Mouse (Mus musculus) kidney, postnatal 14 days (tissue): ENCODE measurements around the gene Nhej1.

Experiments
- DNase-seq: peaks from one replicate; pipeline ENCODE4 v3.0.0; 2022; ENCODE audit warnings: mixed read lengths

Gene Nhej1

DNA sequence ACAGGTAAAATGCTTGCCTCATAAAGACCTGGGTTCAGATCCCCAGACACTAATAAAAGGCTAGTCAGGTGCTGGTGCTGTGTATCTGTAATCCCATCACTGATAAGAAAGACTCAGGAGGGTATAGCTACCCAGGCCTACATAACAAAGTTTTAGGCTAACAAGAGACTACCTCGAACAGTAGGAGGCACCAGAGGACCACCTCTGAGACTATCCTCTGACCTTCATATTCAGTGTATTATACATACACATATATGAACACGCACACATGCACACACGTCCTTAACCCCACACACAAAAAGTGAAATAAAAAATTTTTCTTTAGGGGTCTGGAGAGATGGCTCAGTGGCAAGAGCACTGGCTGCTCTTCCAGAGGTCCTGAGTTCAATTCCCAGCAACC, 2.8 kb downstream of the Nhej1 start:
- DNase-seq: no peak

DNA sequence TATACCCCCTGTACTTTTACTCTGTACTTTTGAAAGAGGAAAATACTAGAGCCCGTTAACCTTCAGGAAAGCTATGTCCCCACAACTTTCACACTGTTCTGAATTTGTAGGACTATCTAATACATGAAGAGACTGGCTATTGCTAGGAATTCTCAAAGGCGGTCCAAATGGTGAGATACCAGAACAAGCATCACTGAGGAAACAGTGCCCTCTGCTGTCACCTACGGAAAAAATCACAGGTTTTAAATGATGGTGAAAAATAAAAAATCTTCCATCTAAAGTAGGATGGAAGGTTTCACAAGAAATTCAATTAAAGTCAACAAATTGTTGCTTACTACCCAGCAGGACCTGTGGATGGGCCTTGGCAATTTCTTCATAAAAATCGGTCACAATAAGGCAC, 72.9 kb downstream of the Nhej1 start:
- peak; percentile 29 for DNase-seq

DNA sequence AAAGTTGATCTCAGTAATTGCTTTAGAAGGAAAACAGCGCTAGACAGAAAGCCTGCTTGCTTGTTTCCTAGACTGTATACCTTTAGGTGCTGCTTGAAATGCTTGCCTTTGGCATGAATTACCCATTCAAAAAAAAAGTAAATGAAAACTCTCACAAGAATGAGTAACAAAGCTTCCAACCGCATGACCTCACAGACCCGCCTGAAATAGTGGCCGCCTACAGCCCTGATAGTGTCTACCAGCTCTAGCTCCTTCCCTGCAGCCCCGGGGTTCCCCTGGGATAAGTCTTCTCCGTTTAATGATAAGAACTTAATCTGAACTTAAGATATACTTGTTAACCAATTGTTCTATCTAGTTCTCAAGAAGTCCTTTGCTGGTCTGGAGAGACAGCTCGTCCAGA, 73.6 kb downstream of the Nhej1 start:
- DNase-seq: no peak

DNA sequence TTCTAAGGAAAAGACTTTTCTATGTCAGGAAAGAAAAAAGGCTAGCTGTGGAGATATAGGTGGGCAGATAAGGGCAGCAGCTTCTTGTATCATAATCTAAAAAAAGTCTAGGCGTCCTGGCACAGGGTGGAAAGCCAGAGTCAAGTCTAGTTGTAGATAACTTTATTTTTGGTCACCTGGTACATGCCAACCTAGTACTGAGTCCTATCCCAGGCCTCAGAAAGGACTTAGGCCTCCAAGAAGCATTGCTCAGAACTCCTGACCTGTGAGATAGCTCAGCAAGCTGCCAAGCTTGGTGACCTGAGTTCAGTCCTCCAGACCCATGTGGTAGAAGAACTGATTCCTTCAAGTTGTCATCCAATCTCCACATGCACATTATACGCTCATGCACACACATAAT, 76.4 kb downstream of the Nhej1 start:
- DNase-seq: no peak

DNA sequence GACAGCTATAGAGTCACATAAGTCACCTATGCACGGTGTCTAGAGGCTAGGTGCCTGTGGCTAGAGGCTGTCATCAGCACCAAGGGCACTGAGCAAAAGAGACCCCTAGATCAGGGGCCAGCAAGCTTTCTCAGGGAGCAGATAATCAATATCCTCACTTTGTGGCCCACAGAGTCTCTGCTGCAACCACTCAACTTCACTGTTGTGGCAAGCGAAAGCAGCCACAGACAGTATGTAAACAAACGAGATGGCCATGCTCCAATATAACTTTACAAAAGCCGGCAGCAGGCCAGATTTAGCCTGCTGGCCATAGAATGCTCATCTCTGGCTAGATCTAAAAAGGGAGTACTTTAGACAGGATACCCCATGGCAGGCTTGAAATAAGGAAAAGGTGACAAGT, 77.0 kb downstream of the Nhej1 start:
- no peak for DNase-seq

DNA sequence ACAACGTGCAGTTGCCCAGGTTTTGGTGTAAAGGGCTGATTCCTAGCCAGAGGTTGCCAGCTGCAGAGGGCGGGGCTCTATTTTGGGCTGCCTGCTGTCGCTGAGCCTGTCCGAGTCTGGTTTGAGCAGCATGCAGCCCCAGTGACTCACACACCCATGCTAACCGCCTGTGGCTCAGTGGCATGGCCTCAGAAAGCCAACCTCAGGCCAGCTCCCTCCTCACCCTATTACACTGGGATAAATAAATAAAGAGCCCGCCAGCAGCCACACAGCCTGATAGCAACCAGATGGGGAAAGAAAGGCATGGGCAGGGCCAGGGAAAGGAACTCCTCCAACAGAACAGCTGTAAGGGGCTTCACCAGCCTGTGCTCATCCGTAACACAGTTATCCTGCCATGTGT, 84.6 kb downstream of the Nhej1 start:
- DNase-seq: no peak

DNA sequence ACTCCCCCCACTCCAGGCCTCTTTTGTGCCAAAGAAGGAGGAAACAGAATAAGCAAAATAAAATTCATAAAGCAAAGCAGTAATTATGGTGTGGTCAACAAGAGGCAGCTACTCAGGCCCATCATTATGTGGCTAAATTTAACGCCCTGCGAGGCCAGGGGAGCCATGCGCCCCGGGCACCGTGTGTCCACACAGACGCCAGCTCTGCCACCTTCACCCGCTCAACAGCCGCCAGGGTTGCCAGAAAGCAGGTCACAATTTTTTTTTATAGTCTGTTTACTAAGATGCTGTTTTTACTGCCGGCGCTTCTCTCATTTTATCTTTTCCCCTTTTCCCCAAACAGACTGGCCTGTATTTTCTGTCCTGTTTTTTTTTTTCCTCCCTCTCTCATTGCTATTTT, 93.0 kb downstream of the Nhej1 start:
- DNase-seq: no peak

DNA sequence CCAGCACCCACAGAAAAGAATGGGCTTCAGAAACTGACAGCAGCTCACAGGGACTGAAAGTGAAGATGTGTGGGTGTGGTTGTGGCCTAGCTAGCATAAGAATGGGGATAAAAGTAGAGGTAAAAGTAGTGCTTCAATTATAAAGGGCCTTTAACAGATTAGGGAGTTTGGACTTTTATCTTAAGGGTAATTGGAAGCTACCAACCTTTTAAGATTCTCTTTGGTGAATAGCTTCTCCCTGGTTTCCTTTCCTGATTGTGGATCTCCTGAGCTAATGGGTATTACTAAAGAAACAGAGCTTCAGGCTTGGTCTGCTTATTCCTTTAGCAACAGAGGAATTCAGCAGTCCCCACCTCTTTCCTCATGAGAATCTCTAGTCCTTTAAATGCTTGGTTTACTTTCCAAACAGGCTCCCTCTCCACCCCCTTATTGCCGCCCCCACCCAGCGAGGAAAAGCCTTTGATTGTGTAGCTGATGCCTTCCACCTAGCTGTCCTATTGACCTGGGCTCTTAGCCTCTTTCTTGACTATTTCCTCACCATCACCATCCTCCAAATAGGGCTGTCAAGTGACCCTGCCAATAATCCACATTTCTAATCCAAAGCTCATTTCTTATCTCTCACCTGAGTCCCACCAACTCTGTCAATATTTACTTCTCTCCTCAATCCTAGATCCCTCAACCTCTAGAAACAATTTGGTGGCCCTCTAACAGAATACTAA, 97.8 kb downstream of the Nhej1 start:
- no peak for DNase-seq

DNA sequence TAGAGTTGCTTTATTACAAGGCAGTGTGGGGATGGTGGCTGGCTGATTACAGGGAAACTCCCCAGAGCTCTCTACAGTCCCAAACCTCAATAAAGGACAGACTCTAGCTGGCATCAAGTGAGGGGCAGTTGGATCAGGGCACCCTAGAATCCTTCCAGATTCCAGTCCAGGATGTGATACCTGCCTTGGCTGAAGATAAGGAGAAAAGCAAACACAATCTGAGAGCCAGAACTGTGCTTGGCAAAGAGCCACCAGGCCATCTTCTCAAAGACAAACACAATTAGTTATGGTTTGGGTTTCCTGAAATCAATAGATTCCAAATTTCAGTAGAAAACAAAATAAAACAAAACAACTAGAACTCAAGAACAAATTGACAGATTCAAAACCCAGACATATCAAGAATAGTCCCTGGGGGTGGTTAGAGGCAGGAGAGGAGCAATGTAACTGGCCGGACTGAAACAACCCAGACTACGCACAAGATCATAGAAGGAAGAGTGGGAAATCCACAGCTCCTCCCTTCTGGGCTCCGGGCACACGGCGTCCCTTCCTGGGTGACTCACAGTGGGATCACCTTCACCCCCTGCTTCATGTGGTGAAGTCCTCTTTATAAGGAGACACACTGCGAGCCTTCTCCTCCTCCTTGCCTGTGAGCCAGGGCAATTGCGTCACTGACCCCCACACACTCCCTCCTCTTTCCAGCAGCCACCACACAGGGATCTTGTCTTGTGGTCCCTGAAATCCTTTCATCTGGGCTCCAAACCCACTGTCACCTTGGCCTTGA, 100.4 kb downstream of the Nhej1 start:
- DNase-seq: no peak

DNA sequence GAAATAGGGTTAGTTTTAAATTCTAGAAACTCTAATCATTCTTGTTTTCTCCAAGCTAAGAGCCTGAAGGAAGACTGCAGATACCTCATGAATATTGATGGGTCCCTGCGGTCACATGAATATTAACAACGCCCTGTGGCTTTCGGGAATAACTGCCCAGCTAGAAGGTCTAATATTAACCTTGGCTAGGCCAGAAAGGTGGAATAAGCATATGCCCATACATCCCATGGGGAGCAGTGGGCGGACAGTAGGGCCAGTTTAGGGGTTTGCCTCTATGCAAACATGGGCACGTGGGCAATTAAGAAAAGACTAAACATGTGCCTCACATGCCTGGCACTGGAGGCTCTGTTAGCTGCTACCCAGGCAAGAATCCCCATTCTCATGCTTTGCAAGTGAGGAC, 102.8 kb downstream of the Nhej1 start:
- no peak for DNase-seq

DNA sequence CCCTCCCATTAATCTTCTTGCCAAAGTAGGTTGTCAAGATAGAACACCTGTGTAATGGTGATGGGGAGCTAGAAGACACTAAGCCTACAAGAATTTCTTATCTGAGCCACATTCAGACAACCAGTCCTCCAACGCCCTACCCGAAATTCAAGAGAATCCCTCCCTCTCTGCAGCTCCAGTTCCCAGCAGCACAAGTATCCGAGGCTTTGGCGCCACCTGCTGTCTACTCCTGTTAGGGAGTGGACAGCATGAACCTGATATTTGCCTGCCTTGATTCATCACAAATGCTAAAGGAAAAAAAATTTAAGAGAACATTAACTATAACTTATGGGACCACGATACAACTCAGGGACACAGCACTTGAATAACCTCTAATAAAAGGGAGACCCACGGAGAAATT, 108.2 kb downstream of the Nhej1 start:
- DNase-seq: peak; percentile 86

DNA sequence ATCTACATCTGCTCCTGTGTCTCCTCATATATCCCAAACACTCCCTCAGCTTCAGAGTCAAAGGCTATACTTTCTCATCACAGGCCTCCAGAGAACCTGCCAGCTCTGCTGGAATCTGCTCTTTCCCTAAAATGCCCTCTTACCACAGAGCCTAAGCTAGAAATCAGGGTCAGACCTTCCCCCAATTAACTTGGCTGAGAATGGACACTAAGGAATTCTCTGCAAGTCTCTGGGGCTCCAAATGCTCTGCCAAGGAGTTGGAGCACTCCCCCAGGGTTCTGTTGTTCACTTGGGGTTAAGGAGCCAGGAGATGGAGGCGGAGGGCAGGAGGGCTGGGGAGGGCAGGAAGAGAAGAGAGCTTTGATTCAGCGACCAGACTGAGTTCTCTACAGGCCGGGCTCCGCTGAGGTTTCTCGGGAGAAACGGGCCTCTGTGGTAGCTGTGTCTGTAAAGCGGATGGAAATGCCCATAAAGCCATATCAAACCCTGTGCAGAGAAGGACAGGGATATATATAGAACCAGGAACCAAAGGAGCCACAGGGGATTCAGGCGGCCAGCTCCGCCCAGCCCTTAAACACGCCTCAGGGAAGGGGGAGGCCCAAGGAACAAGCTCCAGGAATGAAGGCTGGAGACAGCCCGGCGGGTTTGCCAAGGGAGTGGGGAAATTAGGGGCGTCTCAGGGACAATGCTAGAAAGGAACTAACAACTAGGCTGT, 109.3 kb downstream of the Nhej1 start:
- peak; percentile 34 for DNase-seq

DNA sequence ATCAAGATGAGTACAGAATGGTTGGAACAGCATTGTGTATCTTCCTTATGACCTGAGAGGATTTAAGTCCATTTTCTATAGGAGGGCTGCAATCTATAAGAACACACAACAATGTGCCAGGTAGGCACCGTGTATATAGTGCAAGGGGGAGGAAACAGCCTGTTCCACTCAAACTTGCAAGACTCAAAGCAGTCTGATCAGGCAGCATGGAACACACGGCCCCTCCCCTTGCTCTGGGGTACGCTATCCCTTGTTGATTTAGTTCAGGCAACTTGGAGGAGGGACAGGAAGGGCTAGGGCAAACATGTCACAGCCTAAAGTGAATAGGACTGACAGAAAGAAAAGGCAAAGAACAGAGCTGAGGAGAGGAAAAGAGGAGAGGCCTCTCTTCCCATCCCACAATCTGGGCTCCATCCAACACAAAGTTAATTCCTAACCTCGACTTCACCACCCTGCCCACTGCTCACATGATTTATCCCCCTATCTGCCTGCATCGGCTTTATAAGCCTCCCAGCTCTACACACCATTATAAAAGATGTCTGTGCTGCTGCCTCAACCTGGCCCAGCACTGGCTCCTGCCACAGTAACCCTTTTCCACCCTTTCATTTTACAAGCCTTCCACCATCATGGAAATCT, 110.7 kb downstream of the Nhej1 start:
- DNase-seq: peak; percentile 69

DNA sequence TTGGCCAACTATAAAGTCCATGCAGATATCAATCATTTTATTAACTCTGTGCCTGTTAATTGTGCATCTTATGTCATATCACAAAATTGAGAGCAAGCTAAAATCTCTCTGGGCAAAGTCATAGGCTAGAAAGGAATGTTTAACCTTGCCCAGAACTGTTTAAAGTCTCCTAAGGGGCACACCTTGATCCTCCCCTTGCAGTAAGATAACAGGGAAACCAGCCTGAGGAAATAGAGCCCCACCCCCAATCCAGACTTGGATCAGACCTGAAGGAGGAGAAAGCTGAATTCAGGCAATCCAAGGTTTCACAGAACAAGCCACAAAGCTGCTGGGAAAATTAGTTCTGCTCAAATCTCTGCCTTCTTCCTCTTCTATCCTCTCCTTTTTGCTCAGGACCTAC, 114.2 kb downstream of the Nhej1 start:
- no peak for DNase-seq

DNA sequence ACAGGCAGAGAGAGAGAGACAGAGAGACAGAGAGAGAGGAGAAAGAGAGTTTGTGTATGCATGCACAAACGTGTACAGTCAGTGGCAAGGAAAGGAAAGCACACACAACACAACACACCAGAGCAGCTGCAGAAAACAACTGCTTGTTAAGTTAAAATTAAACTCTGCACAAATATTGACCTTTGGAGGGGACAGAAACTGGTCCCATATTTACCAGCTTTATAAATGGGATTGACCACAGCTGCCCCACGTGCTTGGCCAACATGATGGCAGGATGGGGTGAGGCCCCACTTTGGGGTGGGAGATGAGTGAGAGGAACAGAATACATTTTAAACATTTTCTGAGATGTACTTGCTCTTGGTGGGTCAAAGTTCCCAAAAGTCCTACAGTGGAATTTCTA, 114.8 kb downstream of the Nhej1 start:
- DNase-seq: no peak

DNA sequence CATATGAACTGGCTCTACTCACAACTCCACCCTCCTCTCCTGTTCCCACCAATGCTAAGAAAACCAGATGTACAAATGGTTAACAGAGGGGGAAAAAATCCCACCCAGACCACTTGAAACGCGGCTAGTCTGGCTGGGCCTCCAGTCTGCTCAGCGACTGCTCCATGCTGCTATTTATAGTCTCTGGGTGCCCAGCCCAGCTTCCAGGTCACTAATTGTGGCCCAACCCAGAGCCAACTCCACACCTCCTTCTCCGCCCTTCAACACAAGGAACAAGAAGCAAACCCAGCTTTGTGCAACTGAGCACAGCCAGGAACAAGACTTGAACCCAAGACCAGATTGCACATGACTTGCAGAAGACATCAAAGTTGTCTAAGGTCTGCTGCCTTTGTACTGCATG, 119.0 kb downstream of the Nhej1 start:
- DNase-seq: no peak

DNA sequence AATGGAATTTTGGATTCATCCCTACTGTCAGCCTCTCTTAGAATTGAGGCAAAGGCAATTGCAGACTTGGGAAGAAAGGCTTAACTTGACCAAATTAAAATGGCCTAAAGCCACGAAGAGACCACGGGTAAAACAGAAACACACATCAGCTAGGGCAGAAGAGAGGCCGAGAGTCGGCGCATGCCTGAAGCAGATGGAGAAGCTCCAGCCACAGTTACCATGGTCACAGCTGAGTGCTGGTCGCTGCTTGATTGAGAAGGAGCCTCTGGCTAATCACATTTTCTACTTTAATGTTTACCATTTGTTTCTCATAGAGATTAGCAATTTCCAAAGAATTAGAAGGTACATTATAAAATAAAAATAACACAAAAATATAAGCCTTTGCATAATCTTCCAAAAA, 123.8 kb downstream of the Nhej1 start:
- DNase-seq: no peak

DNA sequence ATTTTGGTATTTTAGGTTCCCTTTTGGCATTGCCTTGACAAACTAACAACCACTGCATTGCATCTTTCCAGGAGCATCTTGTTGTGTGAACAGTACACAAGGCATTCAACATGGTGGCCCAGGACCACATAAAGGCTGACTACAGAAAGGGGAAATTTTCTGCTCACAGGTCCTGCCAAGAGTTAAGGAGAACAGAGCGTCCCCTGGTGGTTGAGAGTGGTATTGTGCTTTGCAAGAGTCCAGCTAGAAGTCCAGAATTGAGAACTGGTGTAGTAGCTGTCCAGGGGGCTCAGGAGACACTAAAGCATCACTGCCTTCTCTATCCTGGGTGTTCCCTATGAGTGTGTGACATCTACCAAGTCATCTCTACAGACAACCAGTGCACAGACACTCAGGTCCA, 124.5 kb downstream of the Nhej1 start:
- peak; percentile 55 for DNase-seq

DNA sequence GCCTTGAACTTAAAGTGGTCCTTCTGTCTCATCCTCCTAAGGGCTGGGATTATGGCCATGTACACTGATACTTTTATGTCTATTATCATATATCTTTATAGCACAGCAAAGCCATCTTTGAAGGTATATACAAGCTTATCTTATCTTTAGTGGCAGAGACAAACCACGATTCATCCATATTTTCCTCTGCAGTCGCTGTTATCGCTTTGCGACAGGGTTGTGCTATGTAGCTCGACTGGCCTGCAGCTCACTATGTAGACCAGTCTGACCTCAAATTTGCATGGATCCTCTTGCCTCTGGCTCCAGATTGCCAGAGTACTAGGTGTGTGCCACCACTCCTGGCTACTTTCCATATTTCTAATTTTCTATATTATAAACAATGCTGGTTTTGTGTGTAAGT, 125.8 kb downstream of the Nhej1 start:
- DNase-seq: no peak

DNA sequence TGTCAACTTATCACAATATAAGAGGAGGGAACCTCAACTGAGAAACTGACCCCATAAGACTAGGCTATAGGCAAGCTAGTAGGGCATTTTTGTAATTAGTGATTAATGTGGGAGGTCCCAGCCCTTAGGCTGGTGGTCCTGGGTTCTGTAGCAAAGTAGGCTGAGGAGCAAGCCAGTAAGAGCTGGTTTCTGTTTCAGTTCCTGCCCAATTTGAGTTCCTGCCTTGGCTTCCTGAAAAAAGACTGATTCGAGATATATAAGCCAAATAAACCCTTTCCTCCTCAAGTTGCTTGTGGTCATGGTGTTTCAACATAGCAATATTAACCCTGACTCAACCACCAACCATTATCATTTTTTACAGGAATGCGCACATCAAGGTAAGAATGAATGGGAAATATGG, 127.8 kb downstream of the Nhej1 start:
- DNase-seq: no peak

DNA sequence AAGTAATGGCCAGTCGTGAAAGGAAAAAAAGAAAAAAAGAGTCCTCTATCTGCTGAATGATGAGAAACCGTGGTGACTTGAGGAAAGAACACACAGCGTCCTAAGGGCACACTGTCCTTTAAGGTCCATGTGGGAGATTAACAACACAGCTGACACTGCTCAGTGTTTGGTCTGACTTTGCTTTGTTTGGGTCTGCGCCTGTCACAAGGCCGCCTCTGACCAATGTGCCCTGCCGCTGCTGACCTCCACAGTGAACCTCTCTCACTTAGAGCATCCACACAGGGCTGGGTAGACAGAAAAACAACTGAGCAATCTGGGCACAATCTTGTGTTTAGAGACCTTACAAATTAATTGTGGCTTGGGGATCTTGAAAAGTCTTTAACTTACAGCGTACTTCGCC, 148.0 kb downstream of the Nhej1 start:
- DNase-seq: no peak

DNA sequence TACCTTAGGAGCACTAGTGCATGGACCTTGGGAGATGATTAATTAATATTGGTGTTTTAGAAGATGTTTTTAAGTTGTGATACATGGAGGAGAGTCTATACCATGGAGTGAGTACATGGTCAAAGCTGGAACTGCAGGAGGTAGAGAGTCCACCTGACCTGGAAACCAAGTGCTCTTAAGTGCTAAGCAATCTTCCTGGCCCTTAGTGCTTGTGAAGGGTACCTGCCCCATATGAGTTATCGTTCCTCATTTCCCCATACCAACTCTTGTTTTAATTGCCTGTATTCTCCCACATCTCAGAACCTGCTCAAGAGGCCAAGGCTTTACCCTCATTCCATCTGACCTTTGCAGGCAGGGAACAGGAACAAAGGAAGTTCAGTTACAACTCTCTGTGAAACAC, 149.1 kb downstream of the Nhej1 start:
- DNase-seq: no peak

DNA sequence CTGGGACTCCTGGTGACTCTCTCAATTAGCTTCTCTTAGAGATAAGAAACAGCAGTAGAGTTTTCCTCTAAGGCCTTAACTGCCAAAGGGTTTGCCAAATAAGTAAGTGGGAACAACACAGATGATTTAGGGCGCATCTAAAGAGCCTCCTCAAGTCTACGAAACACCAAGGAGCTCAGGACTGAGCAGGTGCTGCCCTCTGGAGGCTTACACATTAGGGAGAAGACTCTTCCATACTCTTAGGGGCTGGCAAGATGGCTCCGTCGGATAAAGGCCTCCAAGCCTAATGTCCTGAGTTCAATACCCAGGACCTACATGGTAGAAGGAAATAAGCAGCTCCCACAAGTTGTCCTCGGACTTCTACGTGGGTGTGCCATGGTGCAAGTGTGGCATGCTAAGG, 151.4 kb downstream of the Nhej1 start:
- peak; percentile 28 for DNase-seq
